Mouse (Mus musculus) heart, postnatal 25 days (tissue): ENCODE measurements around the gene Plekho1. TPM values are rescaled to one million over a fixed set of nuclear protein-coding genes. Genes with fewer than 3 reads are reported as not detected.
"Not testable (repeated sequence)": the region's sequence is repeated elsewhere in the genome, so short reads cannot be mapped to it uniquely, and the experiment has no call there.

Source experiments
- DNase-seq: peaks from one replicate; pipeline ENCODE4 v3.0.0; 2022; ENCODE audit warnings: low spot score
- intact Hi-C: fragments of 180-260 bp; cut with DNase I; formaldehyde crosslinking; loops from one replicate; pipeline ENCODE4 v1.15.1; 2025
- total RNA-seq, 2 experiments: library from RNA; stranded (reverse); gene quantifications; 2 replicates each; pipeline ENCODE4 v1.2.3; 2021

Gene Plekho1
- total RNA-seq, 2 experiments from 2014 or later = 76.4 to 89.1 TPM

- intact Hi-C loops = no loop called here
- DNase-seq = peak; percentile 7
These were observed 9.7 kb downstream of the Plekho1 start for GRCm38 (mm10) chr3:95986001-95986622.

- DNase-seq = no peak
- intact Hi-C loops = no loop called here
These were observed 10.4 kb downstream of the Plekho1 start for GRCm38 (mm10) chr3:95985209-95986000.

GRCm38 (mm10) chr3:95982129-95982528 lies 13.7 kb downstream of the Plekho1 start:
- DNase-seq = no peak
- intact Hi-C loops = no loop called here

- intact Hi-C loops = no loop called here
- no peak for DNase-seq
These were observed 15.4 kb downstream of the Plekho1 start for GRCm38 (mm10) chr3:95980276-95980970.

- intact Hi-C loops = no loop called here
- no peak for DNase-seq
These were observed 17.5 kb downstream of the Plekho1 start for GRCm38 (mm10) chr3:95978265-95978664.

GRCm38 (mm10) chr3:95977587-95977986 lies 18.2 kb downstream of the Plekho1 start:
- intact Hi-C loops, DNase-seq: not testable (repeated sequence)

GRCm38 (mm10) chr3:95977079-95977478 lies 18.7 kb downstream of the Plekho1 start:
- no peak for DNase-seq
- intact Hi-C loops = no loop called here

- DNase-seq = no peak
- intact Hi-C loops = no loop called here
These were observed 22.7 kb downstream of the Plekho1 start for GRCm38 (mm10) chr3:95972873-95973634.

- intact Hi-C loops = no loop called here
- no peak for DNase-seq
These were observed 23.4 kb downstream of the Plekho1 start for GRCm38 (mm10) chr3:95972251-95972872.

GRCm38 (mm10) chr3:95970661-95971060 lies 25.1 kb downstream of the Plekho1 start:
- DNase-seq, intact Hi-C loops: not testable (repeated sequence)

- intact Hi-C loops = loop anchor here (5.0 kb wide), 1 partner anchor 178 kb away; no protein-coding TSS in a partner anchor
- no peak for DNase-seq
These were observed 26.5 kb downstream of the Plekho1 start for GRCm38 (mm10) chr3:95969277-95969676.

GRCm38 (mm10) chr3:95965518-95966451 lies 30.0 kb downstream of the Plekho1 start:
- intact Hi-C loops = loop anchor here (1.0 to 5.0 kb wide), 2 partner anchors 87 to 182 kb away; no protein-coding TSS in a partner anchor
- DNase-seq = no peak

- no peak for DNase-seq
- intact Hi-C loops = no loop called here
These were observed 32.1 kb downstream of the Plekho1 start for GRCm38 (mm10) chr3:95963681-95964080.

GRCm38 (mm10) chr3:95963230-95963629 lies 32.6 kb downstream of the Plekho1 start:
- DNase-seq = no peak
- intact Hi-C loops = no loop called here

- intact Hi-C loops, DNase-seq: not testable (repeated sequence)
These were observed 33.6 kb downstream of the Plekho1 start for GRCm38 (mm10) chr3:95962182-95962581.

GRCm38 (mm10) chr3:95959807-95960206 lies 36.0 kb downstream of the Plekho1 start:
- DNase-seq = no peak
- intact Hi-C loops = loop anchor here (5.0 kb wide), 1 partner anchor 93 kb away; no protein-coding TSS in a partner anchor

GRCm38 (mm10) chr3:95959082-95959481 lies 36.7 kb downstream of the Plekho1 start:
- intact Hi-C loops = loop anchor here (5.0 kb wide), 1 partner anchor 92 kb away; no protein-coding TSS in a partner anchor
- no peak for DNase-seq
